Mouse (Mus musculus): ENCODE results near the gene Apol6. TPM values are rescaled to one million over a fixed set of nuclear protein-coding genes. Genes with fewer than 3 reads are reported as not detected.

The Apol6 gene
- under 1 TPM in 1 of 2 experiments, not detected in 1; 0.23 TPM for total RNA-seq (2021)

DNA sequence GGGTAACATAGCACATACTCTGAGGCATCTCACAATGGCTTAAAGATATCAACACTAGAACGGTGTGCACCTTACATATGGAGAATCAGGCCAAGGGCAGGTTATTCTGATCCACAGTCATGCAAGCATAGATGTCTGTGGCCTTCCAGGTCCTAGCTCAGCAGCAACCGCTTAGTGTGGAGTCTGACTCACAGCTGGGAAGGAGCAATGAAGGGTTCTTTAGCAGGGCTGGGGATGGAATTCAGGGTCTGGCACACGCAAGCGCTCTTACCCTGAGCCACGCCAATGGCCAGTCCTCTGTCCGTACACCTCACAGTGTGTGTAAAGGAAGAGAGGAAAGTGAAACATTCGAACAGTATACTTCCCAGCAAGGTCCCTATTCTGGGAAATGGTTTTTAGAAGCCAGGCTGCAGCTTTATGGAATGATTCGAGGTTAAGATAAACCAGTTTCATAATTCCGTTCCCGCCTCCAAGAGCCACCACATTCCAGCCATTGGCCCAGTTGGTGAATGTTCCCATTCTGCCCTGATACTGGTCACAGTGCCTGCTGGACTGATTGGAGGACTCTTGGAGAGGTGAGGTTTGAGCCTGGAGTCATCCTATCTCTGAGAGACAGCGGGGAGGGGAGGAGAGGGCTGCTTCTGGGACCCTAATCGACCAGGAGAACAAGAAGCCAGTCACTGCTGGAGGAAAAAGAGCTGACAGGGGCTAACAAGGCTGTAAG, at the start of gene Apol6:
TSS of gene Apol6 (plus strand) at position 133 of the 724 bp plus-strand sequence.
- DNase-seq (ENCODE audit: low spot score in 2 of 2), result no peak
- intact Hi-C loops (cut with DNase I), result no loop called here

DNA sequence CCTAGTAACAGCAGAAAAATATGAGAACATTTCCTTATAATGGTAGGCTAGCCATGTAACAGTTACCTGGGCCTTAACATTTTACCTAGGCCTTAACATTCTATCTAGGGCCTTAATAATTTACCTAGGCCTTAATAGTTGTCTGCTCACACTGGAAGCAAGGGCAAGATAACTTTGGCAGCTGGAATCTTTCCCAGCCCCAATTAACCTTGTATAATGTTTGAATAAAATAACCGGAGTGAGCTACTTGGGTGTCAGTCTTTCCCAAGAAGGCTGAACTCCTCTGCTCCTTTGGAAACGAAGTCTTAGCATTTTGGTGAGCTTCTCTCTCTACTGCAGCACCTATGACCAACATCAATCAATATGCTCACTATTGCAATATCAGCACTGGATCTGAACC, 46.5 kb upstream of the Apol6 start:
- DNase-seq (ENCODE audit: low spot score in 2 of 2), result no peak
- intact Hi-C loops (cut with DNase I), result loop anchor here (10.0 kb wide), 1 partner anchor 367 kb away; no protein-coding TSS in a partner anchor

DNA sequence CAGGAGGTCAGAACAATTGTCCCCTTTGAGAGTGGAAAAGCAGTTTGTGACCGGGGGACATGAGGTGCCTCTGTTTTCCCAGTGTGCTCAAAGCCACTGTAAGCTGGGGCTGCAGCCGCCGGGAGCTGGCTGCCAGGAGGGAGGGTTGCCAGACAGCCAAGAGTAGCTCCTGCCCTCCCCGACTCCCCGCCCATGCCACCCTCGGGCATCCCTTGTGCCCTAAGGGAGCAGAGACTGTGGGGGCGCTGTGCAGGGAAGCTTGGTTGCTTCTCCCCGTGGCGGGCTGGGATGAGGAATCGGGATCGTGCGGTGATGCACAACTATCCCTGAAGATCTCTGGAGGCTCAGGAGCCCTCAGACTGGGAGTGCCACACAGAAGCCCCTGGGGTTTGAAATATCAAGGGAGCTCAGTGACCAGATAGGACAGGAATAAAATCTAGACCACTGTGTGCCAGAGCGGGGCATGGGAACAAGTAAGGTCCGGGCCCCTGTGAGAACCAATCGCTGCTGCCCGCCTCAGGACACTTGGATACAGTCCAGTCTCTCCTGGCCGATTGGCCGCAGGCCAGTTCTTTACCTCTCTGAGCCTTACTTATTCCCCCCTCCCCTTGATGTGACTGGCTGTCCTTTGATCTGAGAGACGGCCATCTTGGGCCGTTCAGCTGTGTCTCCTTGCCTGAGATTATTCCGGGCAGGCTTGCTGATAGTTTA, 45.5 kb upstream of the Apol6 start:
- DNase-seq (ENCODE audit: low spot score in 2 of 2), result peak in 1 of 2 experiments; percentile 46
- intact Hi-C loops (cut with DNase I), result loop anchor here (10.0 kb wide), 1 partner anchor 366 kb away; no protein-coding TSS in a partner anchor

DNA sequence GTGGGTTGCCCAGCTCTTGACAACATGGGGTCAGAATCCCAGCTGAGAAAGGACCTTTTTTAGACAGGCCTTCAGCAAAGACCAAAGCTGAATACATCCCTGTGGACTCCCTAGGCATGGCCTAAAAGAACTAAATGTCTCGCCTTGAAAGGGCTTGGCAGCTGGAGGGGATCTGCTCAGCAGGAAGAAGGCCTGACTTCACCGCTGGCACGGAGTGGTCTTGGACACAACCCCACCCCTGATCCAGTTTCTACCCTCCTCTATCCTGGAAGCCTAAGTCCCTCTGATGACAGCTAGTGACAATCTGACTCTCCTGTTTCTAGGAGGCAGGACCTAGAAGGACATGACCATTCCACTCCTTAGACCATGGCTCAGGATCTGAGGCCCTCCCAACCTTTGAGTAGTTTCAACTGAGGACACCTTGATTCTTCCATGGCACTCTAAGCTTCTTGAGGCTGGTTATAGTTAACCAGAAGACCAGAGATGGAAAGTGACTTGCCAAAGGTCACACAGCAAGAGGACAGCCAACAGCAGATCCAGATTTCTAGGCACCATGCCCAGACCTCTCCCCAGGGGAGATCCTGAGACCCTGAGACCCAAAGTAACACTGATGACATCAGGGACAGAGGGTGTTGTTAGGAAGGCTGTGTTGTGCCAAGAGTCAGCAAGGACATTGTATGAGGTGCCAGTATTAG, 41.2 kb upstream of the Apol6 start:
- intact Hi-C loops (cut with DNase I), result no loop called here
- DNase-seq (ENCODE audit: low spot score in 2 of 2), result no peak

DNA sequence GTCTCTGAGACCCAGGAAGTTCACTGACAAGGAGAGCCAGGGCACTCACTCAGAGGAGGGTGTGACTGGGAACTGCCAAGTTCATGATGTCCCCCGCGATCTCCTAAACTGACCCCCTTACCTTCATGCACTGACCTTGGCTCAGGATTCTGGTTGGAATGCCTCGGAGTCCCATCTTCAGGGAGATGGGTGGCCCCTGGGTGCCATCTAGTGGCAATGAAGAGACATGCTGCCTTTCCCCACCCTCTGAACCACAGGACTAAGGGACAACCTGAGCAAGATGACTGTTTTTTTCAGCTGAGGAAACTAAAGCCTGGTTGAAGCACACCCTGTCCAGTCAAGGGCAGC, 40.7 kb upstream of the Apol6 start:
- DNase-seq (ENCODE audit: low spot score in 2 of 2), result peak; percentile 56 to 76
- intact Hi-C loops (cut with DNase I), result no loop called here

DNA sequence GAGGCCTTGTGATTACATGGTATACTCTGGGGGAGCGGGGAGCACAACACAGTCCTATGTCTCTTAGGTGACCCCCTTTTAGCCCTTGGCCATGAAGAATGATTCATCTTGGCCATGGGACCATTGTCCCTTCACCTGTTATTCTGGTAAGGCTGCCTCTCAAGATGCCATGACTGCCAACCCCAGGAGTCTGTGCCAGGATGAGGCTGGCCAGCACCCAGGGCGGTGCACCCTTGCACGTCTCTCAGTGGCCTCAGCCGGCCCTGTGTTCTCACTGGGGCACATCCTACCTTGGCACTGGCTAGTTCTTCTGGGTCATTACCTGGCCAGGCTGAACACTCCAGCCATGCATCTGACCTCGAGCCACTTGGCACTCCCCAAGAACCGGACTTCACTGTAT, 35.7 kb upstream of the Apol6 start:
- DNase-seq (ENCODE audit: low spot score in 2 of 2), result no peak
- intact Hi-C loops (cut with DNase I), result no loop called here

DNA sequence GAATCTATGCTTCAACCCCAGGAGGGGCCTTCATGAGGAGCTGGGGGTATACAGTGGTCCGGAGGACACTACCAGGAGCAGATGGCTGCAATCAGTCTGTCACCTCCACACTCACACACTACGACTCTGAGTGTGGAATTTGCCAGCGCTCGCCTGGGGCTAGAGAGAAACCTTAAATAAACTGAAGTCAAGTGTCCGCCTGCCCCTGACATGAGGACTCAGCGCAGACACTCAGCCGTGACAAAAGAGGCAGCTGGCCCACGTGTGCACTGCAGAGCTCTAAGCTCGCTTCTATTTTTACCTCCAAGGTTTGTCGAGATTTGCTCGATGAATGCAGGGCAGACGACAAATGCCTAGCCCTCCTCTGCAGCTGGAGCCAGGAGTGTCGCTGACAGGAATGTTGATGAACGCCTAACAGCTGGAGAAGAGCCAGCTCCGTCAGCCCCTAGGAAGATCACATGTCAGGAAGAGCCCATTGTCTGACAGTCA, 30.7 kb upstream of the Apol6 start:
- DNase-seq (ENCODE audit: low spot score in 2 of 2), result peak in 1 of 2 experiments; percentile 57
- intact Hi-C loops (cut with DNase I), result no loop called here

DNA sequence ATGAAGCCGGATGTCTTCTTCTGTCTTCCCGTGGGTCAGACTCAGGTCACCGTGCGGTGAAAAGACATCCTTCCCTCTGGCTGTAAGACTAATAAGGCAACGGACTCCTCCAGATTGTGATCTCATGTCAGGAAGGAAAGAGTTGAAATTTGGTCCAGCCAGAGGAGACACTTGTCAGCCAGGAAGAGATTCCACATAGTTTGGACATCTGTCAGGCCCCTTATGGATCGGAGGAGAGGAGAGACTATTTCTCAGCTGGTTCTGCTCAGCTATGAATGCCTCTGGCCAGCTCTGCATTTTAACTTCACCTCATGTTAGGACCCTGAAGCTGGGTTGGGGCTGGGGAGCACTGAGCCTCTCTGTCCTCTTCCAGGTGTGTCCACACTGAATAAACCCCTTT, 30.1 kb upstream of the Apol6 start:
- DNase-seq (ENCODE audit: low spot score in 2 of 2), result no peak
- intact Hi-C loops (cut with DNase I), result no loop called here

DNA sequence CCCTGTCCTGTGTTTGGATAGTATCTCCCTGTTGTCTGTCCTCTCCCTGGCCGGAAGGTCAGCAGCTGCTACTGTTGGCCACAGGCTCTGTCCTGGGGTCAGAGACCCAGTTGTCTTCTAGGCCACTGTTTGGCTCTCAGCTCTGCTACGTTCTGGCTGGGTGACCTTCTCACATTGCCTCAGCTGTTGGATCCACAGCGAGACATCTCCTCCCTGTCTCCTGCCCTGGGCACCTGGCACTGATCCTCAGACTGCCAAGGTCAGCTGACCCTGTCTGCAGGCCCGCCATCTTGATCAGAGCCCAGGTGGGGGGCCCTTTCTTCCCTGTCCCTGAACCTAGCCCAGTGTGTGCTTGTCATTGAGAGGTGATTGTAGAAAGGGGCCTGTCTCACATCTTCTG, 29.5 kb upstream of the Apol6 start:
- no peak for DNase-seq (ENCODE audit: low spot score in 2 of 2)
- intact Hi-C loops (cut with DNase I), result no loop called here

DNA sequence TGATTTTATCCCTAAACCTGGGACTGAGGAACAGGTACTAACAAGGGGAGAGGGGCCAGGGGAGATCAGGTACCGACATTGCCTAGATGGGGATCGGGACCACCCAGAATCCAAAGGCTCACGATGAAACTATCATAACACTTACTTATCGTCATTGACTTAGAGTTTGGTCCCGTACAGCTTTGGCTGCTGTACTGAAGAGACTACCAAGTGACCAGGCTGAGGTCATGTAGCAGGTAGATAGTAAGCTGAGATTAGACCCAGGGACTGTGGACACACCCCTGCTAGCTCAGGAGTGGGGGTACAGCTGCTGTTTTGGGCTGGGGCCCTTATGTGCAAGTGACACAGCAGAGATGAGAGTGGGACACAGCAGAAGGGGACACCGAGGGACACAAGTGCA, 28.0 kb upstream of the Apol6 start:
- DNase-seq (ENCODE audit: low spot score in 2 of 2), result no peak
- intact Hi-C loops (cut with DNase I), result no loop called here

DNA sequence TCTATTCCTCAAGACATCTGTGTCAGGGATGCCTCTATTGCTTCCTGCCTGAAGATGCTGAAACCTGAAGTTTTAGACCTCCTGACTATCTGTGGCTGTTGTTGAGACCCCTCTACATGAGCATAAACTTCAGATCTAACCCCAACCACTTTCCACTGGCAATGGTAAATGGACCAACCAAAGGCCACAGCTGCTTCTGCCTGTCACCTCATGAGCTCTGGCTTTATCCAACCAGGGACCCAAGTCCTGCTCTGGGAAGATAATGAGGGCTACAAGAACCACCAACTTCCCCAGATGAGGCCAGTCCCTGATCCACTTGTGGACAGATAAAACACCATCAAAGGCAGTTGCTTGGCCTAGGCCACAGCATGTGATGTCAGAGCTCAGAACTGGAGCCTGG, 26.6 kb upstream of the Apol6 start:
- intact Hi-C loops (cut with DNase I), result no loop called here
- DNase-seq (ENCODE audit: low spot score in 2 of 2), result no peak

DNA sequence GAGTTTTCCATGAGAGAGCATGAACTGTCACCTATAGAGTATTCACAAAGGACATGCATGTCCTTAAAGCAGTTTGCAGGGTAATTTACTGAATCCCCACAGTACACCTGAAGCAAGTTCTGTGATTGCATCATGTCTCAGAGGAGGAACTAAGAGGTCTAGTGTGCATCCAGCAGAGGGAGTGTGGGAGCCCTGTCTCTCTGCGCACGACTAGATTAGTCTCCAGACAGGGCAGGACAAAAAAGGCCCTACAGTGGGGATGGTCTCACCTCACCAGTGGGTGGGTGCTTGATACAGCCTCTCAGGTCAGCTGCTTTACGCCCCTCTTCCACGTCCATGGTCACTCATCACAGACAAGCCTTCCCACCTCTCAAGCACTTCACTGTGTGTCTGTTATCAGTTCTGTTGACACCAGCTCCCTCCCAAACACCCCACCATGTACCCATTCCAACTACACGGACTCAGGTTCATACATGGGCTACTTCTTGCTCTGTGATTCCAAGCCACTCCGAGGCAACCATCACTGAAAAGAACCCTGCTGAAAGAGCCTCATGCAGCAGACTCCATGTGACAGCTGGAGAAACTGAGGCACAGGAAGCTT, 25.7 kb upstream of the Apol6 start:
- DNase-seq (ENCODE audit: low spot score in 2 of 2), result peak in 1 of 2 experiments; percentile 50
- intact Hi-C loops (cut with DNase I), result no loop called here

DNA sequence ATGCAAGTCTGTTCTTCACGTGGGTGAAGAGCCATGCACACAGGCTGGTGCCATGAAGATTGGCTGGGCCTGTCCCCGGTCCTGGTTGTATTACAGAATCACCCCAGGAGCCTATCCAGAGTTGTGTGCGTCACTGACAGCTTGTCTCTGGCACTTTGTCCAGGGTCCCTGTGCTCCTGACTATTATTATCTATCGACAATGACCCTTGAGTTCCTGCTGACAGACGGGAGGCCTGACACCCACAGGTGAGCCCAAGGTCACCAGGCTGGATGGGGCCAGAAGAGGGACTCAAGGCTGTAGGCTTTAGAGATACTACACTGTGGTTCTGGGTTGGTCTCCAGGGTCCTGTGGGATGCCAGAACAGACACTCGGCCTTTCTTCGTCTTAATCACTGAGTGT, 25.0 kb upstream of the Apol6 start:
- intact Hi-C loops (cut with DNase I), result no loop called here
- DNase-seq (ENCODE audit: low spot score in 2 of 2), result no peak

DNA sequence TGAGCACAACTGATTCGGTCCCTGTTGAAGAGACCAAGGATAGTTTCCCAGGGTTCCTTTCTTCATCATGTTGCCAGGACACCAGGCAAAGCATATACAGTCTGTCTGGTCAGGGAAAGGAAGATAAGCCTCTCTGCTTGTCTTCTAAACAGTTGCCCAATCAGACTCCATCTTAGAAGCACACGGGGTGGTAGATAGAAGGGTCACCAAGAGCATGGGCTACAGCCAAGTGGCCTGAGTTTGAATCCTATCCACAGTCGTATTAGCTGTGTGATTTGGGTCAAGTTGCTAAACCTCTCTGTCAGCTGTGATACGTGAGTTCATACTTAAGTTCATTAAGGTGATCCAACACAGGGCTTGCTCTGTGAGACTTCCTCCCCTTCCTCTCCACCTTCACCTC, 24.4 kb upstream of the Apol6 start:
- intact Hi-C loops (cut with DNase I), result no loop called here
- no peak for DNase-seq (ENCODE audit: low spot score in 2 of 2)

DNA sequence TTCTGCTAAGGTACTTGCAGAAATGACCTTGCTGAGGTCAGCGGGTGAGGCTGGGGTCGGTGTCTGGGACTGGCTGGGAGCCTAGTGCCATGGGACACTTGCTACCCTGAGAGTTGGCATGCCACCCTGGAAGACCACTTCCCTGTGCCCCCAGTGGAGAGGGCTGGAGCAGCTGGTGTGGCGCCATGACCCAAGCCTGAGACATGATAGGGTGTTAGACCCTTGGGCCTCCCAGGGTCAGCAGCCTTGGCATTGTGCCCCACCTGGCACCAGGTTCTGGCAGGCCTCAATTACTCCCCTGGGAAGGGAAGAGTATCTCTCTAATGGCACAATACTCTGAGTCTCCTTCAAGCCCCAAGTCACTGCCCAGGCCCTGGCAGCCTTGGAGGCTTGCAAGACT, 23.5 kb upstream of the Apol6 start:
- no peak for DNase-seq (ENCODE audit: low spot score in 2 of 2)
- intact Hi-C loops (cut with DNase I), result no loop called here

DNA sequence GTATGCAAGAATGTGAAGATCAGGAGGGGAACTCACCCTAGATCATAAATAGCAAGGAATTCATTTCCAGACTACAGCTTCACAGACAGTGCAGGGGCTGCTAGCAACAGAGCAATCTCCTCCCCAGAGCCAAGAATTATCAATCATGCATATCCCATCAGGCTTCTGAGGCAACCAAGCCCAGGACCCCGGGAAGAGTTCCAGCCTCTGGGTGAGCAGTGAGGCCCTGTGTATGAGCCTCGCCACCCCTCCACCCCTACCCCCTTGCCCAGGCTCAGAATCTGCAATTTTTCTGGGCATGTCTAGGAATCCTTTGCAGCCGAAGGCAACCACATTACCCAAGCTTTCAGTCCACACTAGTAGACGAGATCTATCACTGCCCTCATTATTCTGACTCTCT, 22.7 kb upstream of the Apol6 start:
- intact Hi-C loops (cut with DNase I), result no loop called here

DNA sequence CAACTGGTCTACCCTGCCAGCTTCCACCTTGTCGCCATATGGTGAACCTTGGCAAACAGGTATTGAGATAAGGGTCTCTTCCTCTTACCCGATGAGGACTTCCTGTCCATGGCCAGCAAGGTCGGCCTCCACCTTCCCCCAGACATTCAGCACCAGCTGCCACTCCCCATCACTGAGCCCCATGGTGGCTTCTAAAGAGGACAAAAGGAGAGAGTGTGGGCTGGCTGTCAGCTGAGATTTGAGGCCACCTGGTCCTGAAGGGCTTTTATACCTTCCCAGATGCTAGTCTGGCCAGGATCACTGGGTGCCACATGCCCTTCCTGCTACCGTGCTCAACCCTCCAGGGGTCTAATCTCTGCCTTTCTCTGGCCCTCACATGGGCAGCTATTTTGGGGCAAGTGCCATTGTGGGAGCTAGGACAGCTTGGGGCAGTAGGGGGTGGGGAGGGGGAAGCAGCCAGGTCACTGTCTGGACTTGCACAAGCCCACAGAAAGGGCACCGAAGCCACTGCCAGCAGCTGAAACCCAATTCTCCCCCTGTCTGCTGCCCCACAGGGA, 22.1 kb upstream of the Apol6 start:
- DNase-seq (ENCODE audit: low spot score in 2 of 2), result no peak
- intact Hi-C loops (cut with DNase I), result no loop called here

More for the DNA sequence above, 22.7 kb upstream of the Apol6 start:
- DNase-seq (ENCODE audit: low spot score in 2 of 2), result no peak

DNA sequence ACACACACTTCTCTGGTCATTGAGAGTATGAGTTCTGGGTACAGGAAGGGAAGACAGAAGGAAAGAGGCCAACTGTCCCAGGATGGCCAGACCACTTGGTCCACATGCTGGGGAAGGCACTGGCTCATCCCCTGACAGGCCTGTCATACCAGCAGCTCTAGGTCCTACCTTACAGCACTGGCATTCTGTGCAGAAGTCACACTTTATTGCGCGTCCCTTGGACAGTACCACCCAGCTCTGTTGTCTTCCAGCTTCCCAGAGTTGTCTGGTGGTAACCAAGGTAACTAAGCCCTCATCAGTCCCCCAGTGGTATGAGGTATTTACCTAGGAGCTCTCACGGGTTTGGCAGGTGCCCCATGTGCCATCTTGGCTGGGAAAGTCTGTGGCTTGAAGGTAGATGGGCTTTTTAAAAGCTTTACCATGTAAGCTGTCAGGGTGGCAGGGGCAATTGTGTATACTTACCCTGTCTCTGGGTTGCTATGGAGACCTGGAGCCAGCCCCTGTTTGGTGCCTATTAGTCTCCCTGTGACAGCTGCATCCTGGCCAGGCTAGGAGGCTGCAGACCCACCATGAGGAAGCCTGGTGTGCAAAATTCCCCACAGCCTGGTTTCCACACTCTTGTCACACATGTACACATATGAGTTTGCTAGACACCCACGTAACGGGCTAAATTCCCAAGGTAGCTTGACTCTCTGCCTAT, 18.5 kb upstream of the Apol6 start:
- intact Hi-C loops (cut with DNase I), result no loop called here

DNA sequence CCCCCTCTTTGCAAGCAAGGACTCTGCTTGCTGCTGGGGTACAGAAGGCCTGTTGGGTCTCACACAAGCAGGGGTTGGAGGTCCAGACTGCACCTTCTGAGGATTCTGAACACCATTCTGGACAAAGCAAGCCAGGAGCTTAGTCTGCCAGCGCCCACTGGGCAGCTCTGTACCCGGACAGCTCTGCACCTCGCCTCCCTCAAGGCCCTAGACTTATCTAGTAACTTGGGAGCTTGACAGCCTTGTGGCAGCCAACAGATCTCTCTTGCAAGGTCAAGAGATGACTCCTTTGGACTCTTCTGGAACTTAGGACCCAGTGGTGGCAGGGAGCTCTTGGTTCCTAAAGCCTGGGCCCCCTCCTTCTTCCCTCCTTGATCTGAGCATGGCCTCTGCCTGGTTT, 17.4 kb upstream of the Apol6 start:
- no peak for DNase-seq (ENCODE audit: low spot score in 2 of 2)
- intact Hi-C loops (cut with DNase I), result no loop called here

More for the DNA sequence above, 18.5 kb upstream of the Apol6 start:
- DNase-seq (ENCODE audit: low spot score in 2 of 2), result no peak

Measured in left cerebral cortex, postnatal 25 days (tissue).